Mouse (Mus musculus): ENCODE measurements around the gene Gm7347. TPM values are rescaled to one million over a fixed set of nuclear protein-coding genes. Genes with fewer than 3 reads are reported as not detected.
A peak's percentile ranks its signal among the peaks of the same experiment; 100 is the strongest.
"Not testable (repeated sequence)": the region's sequence is repeated elsewhere in the genome, so short reads cannot be mapped to it uniquely, and the experiment has no call there.

Gm7347 gene
- total RNA-seq (2021) = not detected

DNA sequence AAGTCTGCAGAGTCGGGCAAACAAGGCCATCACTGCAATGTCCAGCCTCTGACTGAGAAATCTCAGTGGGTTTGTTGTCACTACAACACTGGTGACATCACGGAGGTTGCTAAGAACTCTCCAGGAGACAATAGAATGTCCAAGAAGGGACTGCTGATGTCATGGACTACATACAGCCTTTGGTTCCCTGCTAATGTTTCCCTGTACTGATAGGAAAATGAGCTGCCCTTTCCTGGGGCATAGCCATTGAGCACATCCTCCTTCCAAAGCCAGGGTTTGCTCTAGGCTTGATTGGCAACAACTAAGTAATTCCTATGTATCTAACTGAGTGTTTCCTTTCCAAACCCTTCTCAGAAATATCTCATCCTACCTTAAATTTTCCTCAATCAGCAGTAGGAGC, at the start of gene Gm7347:
Gene Gm7347, minus strand, starts transcription at position 101 of the 400 bp plus-strand sequence.
- not testable (repeated sequence) for DNase-seq (ENCODE audit: extremely low spot score in 1 of 2, low spot score in 1 of 2)

DNA sequence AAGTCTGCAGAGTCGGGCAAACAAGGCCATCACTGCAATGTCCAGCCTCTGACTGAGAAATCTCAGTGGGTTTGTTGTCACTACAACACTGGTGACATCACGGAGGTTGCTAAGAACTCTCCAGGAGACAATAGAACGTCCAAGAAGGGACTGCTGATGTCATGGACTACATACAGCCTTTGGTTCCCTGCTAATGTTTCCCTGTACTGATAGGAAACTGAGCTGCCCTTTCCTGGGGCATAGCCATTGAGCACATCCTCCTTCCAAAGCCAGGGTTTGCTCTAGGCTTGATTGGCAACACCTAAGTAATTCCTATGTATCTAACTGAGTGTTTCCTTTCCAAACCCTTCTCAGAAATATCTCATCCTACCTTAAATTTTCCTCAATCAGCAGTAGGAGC, 46.9 kb upstream of the Gm7347 start, which contains the start of gene 5031410I06Rik:
Gene 5031410I06Rik, minus strand, starts transcription at position 101 of the 400 bp plus-strand sequence.
- DNase-seq (ENCODE audit: extremely low spot score in 1 of 2, low spot score in 1 of 2) = not testable (repeated sequence)

DNA sequence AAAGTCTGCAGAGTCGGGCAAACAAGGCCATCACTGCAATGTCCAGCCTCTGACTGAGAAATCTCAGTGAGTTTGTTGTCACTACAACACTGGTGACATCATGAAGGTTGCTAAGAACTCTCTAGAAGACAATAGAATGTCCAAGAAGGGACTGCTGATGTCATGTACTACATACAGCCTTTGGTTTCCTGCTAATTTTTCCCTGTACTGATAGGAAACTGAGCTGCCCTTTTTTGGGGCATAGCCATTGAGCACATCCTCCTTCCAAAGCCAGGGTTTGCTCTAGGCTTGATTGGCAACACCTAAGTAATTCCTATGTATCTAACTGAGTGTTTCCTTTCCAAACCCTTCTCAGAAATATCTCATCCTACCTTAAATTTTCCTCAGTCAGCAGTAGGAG, 30.8 kb upstream of the Gm7347 start, which contains the start of gene Gm10471:
Gene Gm10471, minus strand, starts transcription at position 101 of the 400 bp plus-strand sequence.
- not testable (repeated sequence) for DNase-seq (ENCODE audit: extremely low spot score in 1 of 2, low spot score in 1 of 2)

DNA sequence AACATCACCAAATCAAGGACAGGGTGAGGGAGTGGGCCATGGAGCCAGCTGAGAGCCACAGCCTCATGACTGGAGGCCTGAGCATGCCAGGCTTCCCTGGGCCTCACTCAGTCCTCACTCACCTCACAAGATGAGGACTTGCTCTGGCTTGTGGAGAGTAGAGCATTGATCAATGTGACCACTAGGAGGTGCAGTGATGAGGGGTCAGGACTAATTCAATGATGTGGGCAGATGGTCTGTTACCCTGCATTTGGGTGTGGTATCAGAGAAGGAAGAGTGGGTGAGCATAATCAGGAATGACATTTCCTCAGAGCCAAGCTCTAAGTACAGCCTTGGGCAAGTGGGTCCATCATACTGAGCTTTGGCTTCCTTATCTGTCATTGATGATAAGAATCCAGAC, 20.6 kb upstream of the Gm7347 start:
- not testable (repeated sequence) for DNase-seq (ENCODE audit: extremely low spot score in 1 of 2, low spot score in 1 of 2)

DNA sequence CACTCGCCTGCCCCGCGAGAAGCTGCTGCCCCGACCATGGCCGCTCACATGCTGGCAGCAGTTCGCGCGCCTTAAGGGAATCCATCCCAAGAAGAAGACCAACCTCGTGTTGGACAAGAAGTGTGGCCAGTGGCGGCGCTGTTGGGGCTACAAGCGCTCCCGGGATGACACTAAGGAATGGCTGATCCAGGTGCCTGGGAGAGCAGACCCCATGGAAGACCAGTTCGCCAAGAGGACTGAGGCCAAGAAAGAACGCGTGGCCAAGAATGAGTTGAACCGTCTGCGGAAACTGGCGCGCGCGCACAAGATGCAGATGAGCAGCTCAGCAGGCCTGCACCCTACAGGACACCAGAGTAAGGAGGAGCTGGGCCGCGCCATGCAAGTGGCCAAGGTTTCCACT, 12.3 kb upstream of the Gm7347 start:
- no peak for DNase-seq (ENCODE audit: extremely low spot score in 1 of 2, low spot score in 1 of 2)

DNA sequence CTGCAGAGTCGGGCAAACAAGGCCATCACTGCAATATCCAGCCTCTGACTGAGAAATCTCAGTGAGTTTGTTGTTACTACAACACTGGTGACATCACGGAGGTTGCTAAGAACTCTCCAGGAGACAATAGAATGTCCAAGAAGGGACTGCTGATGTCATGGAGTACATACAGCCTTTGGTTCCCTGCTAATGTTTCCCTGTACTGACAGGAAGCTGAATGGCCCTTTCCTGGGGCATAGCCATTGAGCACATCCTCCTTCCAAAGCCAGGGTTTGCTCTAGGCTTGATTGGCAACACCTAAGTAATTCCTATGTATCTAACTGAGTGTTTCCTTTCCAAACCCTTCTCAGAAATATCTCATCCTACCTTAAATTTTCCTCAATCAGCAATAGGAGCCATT, 18.9 kb downstream of the Gm7347 start, which contains the start of gene Speer4a:
Gene Speer4a, minus strand, starts transcription at position 101 of the 400 bp plus-strand sequence.
- DNase-seq (ENCODE audit: extremely low spot score in 1 of 2, low spot score in 1 of 2) = not testable (repeated sequence)

DNA sequence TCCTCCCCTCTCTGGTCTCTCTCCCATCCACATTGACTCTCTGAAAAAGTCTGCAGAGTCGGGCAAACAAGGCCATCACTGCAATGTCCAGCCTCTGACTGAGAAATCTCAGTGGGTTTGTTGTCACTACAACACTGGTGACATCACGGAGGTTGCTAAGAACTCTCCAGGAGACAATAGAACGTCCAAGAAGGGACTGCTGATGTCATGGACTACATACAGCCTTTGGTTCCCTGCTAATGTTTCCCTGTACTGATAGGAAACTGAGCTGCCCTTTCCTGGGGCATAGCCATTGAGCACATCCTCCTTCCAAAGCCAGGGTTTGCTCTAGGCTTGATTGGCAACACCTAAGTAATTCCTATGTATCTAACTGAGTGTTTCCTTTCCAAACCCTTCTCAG, 35.6 kb downstream of the Gm7347 start, which contains the start of gene Gm5862:
Gene Gm5862, minus strand, starts transcription at position 101 of the 400 bp plus-strand sequence.
- DNase-seq (ENCODE audit: extremely low spot score in 1 of 2, low spot score in 1 of 2) = not testable (repeated sequence)

DNA sequence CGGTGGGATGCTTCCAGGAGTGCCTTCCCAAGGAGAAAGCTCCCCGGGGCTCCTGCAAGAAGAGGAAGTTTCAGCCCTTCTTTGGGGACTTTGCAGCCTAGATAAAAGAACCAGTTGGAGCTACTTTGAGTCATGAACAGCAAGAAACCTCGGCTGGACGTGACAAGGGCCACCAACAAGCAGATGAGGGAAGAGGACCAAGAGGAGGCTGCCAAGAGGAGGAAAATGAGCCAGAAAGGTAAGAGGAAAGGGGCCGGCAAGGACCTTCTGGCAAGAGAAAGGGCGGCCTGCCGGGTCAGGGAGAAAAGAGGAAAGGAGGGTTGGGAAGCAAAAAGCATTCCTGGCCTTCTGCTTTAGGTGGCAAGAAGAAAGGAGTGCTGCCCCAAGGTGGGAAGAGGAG, 50.7 kb downstream of the Gm7347 start:
- DNase-seq (ENCODE audit: extremely low spot score in 1 of 2, low spot score in 1 of 2) = not testable (repeated sequence)

DNA sequence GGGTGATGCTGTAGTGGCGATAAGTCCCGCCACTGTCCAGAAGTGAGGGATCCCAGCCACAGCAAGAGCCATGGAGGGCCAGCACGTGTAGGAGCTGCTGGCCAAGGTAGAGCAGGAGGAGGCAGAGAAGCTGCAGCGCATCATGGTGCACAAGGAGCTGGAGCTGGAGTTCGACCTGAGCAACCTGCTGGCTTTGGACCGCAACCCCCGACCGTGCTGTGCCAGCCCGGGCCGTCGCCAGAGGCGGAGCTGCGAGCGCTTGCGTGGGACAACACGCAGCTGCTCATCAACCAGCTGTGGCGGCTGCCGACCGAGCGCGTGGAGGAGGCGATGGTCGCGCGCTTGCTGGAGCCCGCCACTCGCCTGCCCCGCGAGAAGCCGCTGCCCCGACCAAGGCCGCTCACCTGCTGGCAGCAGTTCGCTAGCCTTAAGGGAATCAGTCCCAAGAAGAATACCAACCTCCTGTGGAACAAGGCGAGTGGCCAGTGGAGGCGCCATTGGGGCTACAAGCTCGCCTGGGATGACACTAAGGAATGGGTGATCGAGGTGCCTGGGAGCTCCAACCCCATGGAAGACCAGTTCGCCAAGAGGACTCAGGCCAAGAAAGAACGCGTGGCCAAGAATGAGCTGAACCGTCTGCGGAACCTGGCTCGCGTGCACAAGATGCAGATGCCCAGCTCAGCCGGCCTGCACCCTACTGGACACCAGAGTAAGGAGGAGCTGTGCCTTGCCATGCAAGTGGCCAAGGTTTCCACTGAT, 51.3 kb downstream of the Gm7347 start:
- DNase-seq (ENCODE audit: extremely low spot score in 1 of 2, low spot score in 1 of 2) = peak; percentile 17 to 19

DNA sequence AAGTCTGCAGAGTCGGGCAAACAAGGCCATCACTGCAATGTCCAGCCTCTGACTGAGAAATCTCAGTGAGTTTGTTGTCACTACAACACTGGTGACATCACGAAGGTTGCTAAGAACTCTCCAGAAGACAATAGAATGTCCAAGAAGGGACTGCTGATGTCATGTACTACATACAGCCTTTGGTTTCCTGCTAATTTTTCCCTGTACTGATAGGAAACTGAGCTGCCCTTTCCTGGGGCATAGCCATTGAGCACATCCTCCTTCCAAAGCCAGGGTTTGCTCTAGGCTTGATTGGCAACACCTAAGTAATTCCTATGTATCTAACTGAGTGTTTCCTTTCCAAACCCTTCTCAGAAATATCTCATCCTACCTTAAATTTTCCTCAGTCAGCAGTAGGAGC, 53.7 kb downstream of the Gm7347 start, which contains the start of gene Gm1979:
Gene Gm1979, minus strand, starts transcription at position 101 of the 400 bp plus-strand sequence.
- DNase-seq (ENCODE audit: extremely low spot score in 1 of 2, low spot score in 1 of 2) = not testable (repeated sequence)

Other genes with a start within 250 kb of the Gm7347 start
- gene Gm21663, start 116.2 kb downstream of the Gm7347 start, total RNA-seq (2021) = not detected
- gene Gm21671, start 104.2 kb downstream of the Gm7347 start, total RNA-seq (2021) = not detected
- gene Gm21680, start 85.9 kb downstream of the Gm7347 start, total RNA-seq (2021) = under 1 TPM in 1 of 2 experiments, not detected in 1; 0.07 TPM
- under 1 TPM in 1 of 2 experiments, not detected in 1; 0.40 TPM for gene Gm21698, start 69.9 kb downstream of the Gm7347 start, total RNA-seq (2021)
- gene Gm1979, start 53.8 kb downstream of the Gm7347 start, total RNA-seq (2021) = not detected
- not detected for gene Gm5862, start 35.7 kb downstream of the Gm7347 start, total RNA-seq (2021)
- gene Speer4a, start 19.0 kb downstream of the Gm7347 start, total RNA-seq (2021) = not detected
- not detected for gene Gm10471, start 30.7 kb upstream of the Gm7347 start, total RNA-seq (2021)
- gene 5031410I06Rik, start 46.8 kb upstream of the Gm7347 start, total RNA-seq (2021) = not detected
- not detected for gene Gm10220, start 62.8 kb upstream of the Gm7347 start, total RNA-seq (2021)
- gene Gm7361, start 199.1 kb upstream of the Gm7347 start, total RNA-seq (2021) = under 1 TPM; 0.16 to 0.30 TPM